Mouse (Mus musculus) small intestine, adult 2 months (tissue): ENCODE measurements around the gene Alkbh2. TPM values are rescaled to one million over a fixed set of nuclear protein-coding genes. Genes with fewer than 3 reads are reported as not detected.

ENCODE experiments used
- H3K27ac ChIP-seq: fragments of 200-500 bp; 2 replicates; pipeline ENCODE4 v1.5.1; 2012; ENCODE audit warnings: low read depth, low read length, control low read depth, inconsistent platforms; ENCODE audit not compliant: insufficient read depth
- H3K27me3 ChIP-seq: fragments of 200-500 bp; 2 replicates; pipeline ENCODE4 v1.6.1; 2012; ENCODE audit warnings: mild to moderate bottlenecking, moderate library complexity, low read length, inconsistent platforms; ENCODE audit not compliant: control insufficient read depth, insufficient read depth
- H3K36me3 ChIP-seq: fragments of 200-500 bp; 2 replicates; pipeline ENCODE4 v1.6.1; 2012; ENCODE audit warnings: mild to moderate bottlenecking, low read length, control low read depth, inconsistent platforms; ENCODE audit not compliant: control insufficient read depth, insufficient read depth
- H3K4me1 ChIP-seq: fragments of 200-500 bp; 2 replicates; pipeline ENCODE4 v1.6.1; 2012; ENCODE audit warnings: low read length, inconsistent platforms, mixed read lengths; ENCODE audit not compliant: control insufficient read depth, insufficient read depth, insufficient read length
- H3K4me3 ChIP-seq: fragments of 200-500 bp; 2 replicates; pipeline ENCODE4 v1.5.1; 2012; ENCODE audit warnings: low read depth, mild to moderate bottlenecking, control low read depth, inconsistent platforms, low read length, moderate library complexity
- CTCF ChIP-seq: fragments of 200-500 bp; IDR thresholded peaks from 2 replicates; pipeline ENCODE4 v1.5.1; 2012; ENCODE audit warnings: low read depth, mild to moderate bottlenecking, control low read depth, inconsistent platforms, low read length, moderate library complexity, mixed read lengths; ENCODE audit not compliant: insufficient replicate concordance, insufficient read length; ENCODE audit errors: extremely low read depth
- POLR2A ChIP-seq: fragments of 200-500 bp; IDR thresholded peaks from 2 replicates; pipeline ENCODE4 v1.6.1; 2012; ENCODE audit warnings: low read depth, mild to moderate bottlenecking, control low read depth, inconsistent platforms, low read length, moderate library complexity
- WGBS: fragments of 180-500 bp; shearing (Covaris S2); methylation state at CpG from one replicate; pipeline ENCODE4 v1.1.7; 2018; 5-methylcytosine and 5-hydroxymethylcytosine counted together
- polyA plus RNA-seq: library from polyadenylated mRNA; depleted of rRNA; stranded (reverse); fragments of >200 nt; gene quantifications from 2 replicates; pipeline ENCODE4 v1.2.3, GENCODE M21; 2012

Alkbh2 gene
- polyA plus RNA-seq, 1 experiment, result 6.6 TPM

DNA sequence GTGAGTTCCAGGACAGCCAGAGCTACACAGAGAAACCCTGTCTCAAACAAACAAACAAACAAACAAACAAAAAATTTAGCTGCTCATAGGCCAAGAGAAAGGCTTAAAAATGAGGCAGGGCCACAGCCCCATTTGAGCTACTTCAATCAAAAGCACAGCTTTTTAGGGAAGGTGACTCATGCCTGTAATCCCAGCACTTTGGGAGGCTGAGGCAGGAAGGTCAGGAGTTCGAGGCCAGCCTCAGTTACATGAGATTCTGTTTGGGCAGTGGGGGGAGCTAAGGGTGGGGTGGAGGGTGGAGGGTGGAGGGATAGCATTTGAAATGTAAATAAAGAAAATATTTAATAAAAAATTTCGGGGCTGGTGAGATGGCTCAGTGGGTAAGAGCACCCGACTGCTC is 44.9 kb upstream of the Alkbh2 start:
- Histone ChIP-seq H3K27ac (no peak overlapping the region), H3K4me1 (peaks cover 10% of the 10 kb centered on the region), H3K4me3 (no peak overlapping the region), H3K27me3 (no peaks in the 10 kb centered on the region), H3K36me3 (no peaks in the 10 kb centered on the region)
- no peak for TF ChIP-seq CTCF
- no peak for TF ChIP-seq POLR2A
- WGBS, result 88% methylated on average over 3 of the region's 3 CpGs

DNA sequence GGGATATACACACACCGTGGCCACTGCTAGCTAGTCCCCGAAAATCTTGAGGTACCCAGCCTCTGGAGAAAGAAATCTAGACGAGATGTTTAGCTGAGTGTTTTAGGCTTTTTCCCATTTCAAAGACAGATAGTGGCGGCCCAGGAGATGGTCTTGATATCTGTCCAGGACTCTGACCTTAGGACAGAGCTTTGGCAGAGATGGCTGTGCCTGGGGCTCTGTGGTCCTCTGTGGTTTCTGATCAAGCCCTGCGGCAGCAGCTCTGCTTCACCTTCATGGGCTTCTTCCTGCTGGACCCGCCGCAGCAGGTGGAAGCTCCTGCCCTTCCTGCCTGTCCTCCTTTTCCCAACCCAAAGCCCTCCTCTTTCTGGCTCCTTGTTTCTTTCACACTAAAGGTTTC is 42.3 kb upstream of the Alkbh2 start:
- 74% methylated on average over 7 of the region's 7 CpGs for WGBS
- H3K27ac ChIP-seq, result no peak overlapping the region
- H3K27me3 ChIP-seq, result no peaks in the 10 kb centered on the region
- H3K36me3 ChIP-seq, result no peaks in the 10 kb centered on the region
- H3K4me3 ChIP-seq, result no peak overlapping the region
- H3K4me1 ChIP-seq, result 0 out of 2 replicates have a peak, but pooled peaks cover 3% of the 10 kb centered on the region
- TF ChIP-seq CTCF (no peak), POLR2A (no peak)

DNA sequence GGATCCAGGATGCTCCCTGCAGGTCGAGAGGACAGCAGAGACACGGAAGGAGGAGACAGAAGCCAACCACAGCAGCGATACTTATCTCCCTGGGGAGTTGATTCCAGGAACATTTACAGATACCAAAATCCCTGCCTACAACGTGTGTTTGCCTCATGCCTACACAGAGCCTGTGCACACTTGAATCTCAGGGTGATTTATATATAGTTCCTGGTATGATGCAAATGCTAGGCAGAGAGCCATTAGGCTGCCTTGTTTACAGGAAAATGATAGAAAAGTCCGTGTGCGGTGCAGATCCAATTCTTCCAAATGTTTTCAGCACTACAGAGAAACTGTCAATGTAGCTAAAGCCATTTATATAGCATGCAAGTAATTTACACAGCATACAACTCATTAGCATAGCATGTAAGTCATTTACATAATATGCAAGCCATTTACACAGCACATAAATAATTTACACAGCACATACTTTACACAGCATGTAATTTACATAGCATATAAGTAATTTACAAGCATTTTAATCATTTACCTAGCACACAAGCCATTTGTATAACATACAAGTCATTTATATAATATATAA is 35.2 kb upstream of the Alkbh2 start:
- no peaks in the 10 kb centered on the region for H3K27me3 ChIP-seq
- no peak for TF ChIP-seq POLR2A
- no peak overlapping the region for H3K27ac ChIP-seq
- no peaks in the 10 kb centered on the region for H3K4me1 ChIP-seq
- no peak overlapping the region for H3K4me3 ChIP-seq
- 35% methylated on average over 6 of the region's 6 CpGs for WGBS
- no peaks in the 10 kb centered on the region for H3K36me3 ChIP-seq

DNA sequence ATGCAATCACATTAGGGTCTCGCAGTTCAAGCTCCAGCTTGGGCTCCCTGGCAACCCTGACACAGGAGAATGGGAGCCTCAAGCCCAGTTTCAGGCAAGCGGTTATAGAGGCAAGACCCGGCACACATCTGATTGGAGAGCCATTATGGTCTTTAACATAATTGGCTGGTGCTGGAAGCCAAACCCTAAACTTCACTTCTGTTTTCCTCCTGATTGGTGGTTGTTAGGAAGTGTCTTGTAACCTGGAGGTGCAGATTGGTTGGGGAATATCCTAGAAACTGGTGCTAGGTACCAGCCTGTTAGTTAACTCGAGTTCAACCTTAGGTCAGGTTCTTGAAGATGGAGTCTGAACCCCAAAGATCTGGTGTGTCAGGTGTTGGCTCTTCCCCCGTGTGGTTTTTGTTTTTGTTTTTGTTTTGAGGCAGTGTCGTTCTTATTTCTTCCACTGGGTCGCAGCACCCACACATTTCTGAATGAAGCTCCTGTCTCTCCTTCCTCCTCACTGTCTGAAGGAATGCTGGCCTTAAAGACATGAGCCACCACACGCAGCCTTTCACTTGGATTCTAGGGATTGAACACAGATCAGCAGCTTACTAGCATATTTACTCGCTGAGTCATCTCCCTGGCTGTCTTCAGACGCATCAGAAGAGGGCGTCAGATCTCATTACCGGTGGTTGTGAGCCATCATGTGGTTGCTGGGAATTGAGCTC is 34.2 kb upstream of the Alkbh2 start:
- WGBS, result 44% methylated on average over 12 of the region's 12 CpGs
- Histone ChIP-seq H3K36me3 (no peaks in the 10 kb centered on the region), H3K27ac (no peak overlapping the region), H3K4me1 (no peaks in the 10 kb centered on the region), H3K4me3 (no peak overlapping the region), H3K27me3 (no peaks in the 10 kb centered on the region)
- TF ChIP-seq CTCF, result no peak
- no peak for TF ChIP-seq POLR2A

DNA sequence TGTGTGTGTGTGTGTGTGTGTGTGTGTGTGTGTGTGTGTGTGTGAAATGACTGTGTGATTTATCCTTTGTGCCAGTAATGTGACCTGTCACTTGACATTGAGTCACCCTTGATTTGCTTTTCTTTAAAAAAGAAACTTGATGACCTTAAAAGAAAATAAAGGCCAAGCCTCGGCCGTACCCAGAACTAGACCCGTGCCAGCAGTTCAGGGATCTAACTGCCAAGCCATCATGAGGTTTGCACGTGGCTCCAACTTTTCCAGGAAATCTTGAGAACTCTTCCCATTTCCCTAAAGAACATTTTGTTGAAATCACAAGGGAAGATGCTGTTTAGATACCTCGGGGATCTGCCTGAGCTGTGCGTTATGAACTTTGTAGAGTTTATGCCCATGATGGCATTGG is 33.4 kb upstream of the Alkbh2 start:
- WGBS, result 73% methylated on average over 6 of the region's 6 CpGs
- no peak overlapping the region for H3K27ac ChIP-seq

DNA sequence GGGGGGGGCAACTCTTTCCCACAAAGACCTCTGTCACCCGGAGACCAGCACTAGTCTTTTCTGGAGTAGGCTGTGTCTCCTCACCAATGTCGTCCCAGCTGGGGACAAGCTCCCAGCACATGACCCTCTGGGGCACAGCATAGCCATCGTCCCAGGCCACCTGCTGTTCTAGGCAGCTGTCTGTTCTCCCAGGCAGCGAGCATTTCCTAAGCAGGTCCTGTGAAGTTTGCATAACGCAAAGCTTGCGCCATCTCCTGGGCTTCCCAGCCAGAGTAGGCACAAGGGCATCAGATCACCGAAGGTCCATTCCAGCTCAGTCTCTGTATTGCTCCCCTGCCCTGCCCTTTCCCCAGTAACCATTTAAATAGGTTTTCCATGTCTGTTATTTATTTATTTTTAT is 29.2 kb upstream of the Alkbh2 start:
- H3K4me1 ChIP-seq, result no peaks in the 10 kb centered on the region
- no peaks in the 10 kb centered on the region for H3K36me3 ChIP-seq
- TF ChIP-seq CTCF, result no peak
- no peak for TF ChIP-seq POLR2A
- H3K27ac ChIP-seq, result no peak overlapping the region
- H3K27me3 ChIP-seq, result no peaks in the 10 kb centered on the region
- no peak overlapping the region for H3K4me3 ChIP-seq
- 60% methylated on average over 7 of the region's 7 CpGs for WGBS

More for the DNA sequence above, 33.4 kb upstream of the Alkbh2 start:
- TF ChIP-seq CTCF, result no peak
- no peak for TF ChIP-seq POLR2A
- H3K27me3 ChIP-seq, result no peaks in the 10 kb centered on the region
- H3K36me3 ChIP-seq, result no peaks in the 10 kb centered on the region
- H3K4me3 ChIP-seq, result no peak overlapping the region
- H3K4me1 ChIP-seq, result no peaks in the 10 kb centered on the region

DNA sequence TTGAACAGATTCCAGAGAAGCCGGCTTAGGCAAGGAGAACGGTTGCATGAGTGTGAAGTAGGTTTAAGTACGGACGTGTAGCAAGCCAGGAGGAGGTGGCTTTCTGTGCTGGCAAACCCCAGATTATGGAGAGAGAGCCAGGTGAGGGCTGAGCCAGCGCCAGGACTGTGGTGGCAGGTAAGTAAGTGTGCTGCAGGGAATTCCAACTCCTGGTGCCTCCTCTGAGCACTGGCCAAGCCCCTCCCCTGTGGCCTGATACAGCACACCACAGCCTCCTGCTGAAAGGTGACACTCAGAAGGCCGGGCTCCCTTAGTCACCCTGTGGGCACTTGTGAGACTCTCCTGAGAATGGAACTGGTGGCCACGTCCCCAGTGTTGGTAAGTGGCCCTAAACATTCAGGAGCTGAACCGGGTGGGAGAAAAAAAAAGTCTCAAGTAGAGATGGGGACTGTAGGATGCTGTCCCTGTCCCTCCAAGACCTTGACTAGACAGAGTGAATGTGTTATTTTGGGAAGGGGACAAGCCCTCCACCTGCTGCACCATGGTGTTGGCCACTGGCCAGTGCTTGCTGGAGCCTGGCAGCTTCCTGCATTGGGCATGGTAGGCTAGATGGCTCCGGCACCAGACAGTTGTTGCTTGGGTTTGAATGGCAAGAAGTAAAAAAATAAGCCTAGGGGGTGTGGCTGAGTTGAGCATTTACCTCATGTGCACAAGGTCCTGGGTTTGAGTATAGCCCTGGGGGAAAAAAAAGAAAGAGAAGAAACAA is 27.3 kb upstream of the Alkbh2 start:
- no peaks in the 10 kb centered on the region for H3K27me3 ChIP-seq
- WGBS, result 24% methylated on average over 9 of the region's 9 CpGs
- H3K4me3 ChIP-seq, result no peak overlapping the region
- no peaks in the 10 kb centered on the region for H3K36me3 ChIP-seq
- H3K27ac ChIP-seq, result no peak overlapping the region
- H3K4me1 ChIP-seq, result no peaks in the 10 kb centered on the region
- TF ChIP-seq CTCF (no peak), POLR2A (no peak)
